Mouse (Mus musculus) CH12.LX (cell line): ENCODE data around the gene Xylt1. TPM values are rescaled to one million over a fixed set of nuclear protein-coding genes. Genes with fewer than 3 reads are reported as not detected.

Source experiments
- DNase-seq: peaks from one replicate; pipeline ENCODE4 v3.0.0-alpha.2; 2013; ENCODE audit errors: extremely low read depth
- H3K27ac ChIP-seq: 2 replicates; pipeline ENCODE4 v1.5.1; 2012; ENCODE audit warnings: low read depth, mild to moderate bottlenecking, control low read depth, moderate library complexity; ENCODE audit not compliant: insufficient read depth
- H3K27me3 ChIP-seq: replicated peaks from 2 replicates; pipeline ENCODE3; 2012; ENCODE audit warnings: inconsistent platforms
- H3K36me3 ChIP-seq, 2 experiments: replicated peaks in 1 of 2; 2 replicates each; pipeline versions ENCODE3 to v1.6.1; 2012; ENCODE audit warnings: inconsistent platforms in 1 of 2, low read length in 1 of 2, mild to moderate bottlenecking in 1 of 2, mixed read lengths in 1 of 2, moderate library complexity in 1 of 2; ENCODE audit not compliant: control insufficient read depth in 1 of 2, insufficient read depth in 1 of 2
- H3K4me1 ChIP-seq, 2 experiments: 2 replicates each; pipeline ENCODE4 v1.6.1; 2012; ENCODE audit warnings: inconsistent platforms in 1 of 2, moderate library complexity in 1 of 2; ENCODE audit not compliant: insufficient read depth in 2 of 2, control insufficient read depth in 1 of 2
- H3K4me2 ChIP-seq: 2 replicates; pipeline ENCODE4 v1.6.1; 2012; ENCODE audit warnings: low read depth, mild to moderate bottlenecking, control low read depth; ENCODE audit not compliant: poor library complexity, insufficient read depth, severe bottlenecking
- H3K4me3 ChIP-seq, 3 experiments: fragments of 150-350 bp in 1 of 3; sonication (generic) in 1 of 3; replicated peaks in 1 of 3; 2 replicates each; pipeline versions ENCODE3 to v1.5.1; 2011 to 2012; ENCODE audit warnings: low read depth in 2 of 3, low read length in 2 of 3, mild to moderate bottlenecking in 2 of 3, moderate library complexity in 2 of 3, control low read depth in 1 of 3, improper control_type of control experiment in 1 of 3, inconsistent platforms in 1 of 3, mixed read lengths in 1 of 3; ENCODE audit not compliant: poor library complexity in 1 of 3
- H3K79me2 ChIP-seq: replicated peaks from 2 replicates; pipeline ENCODE4 v1.6.1; 2012; ENCODE audit warnings: mild to moderate bottlenecking, moderate library complexity; ENCODE audit not compliant: control insufficient read depth, poor library complexity, insufficient read depth, severe bottlenecking; ENCODE audit errors: extremely low read depth
- H3K9ac ChIP-seq: 2 replicates; pipeline ENCODE4 v1.6.1; 2012; ENCODE audit warnings: low read depth, mild to moderate bottlenecking, control low read depth, moderate library complexity; ENCODE audit not compliant: insufficient read depth
- H3K9me3 ChIP-seq: replicated peaks from 2 replicates; pipeline ENCODE3; 2012; ENCODE audit warnings: low read length, inconsistent platforms, mixed read lengths
- BHLHE40 ChIP-seq: IDR thresholded peaks from 2 replicates; pipeline ENCODE4 v1.6.1; 2011; ENCODE audit warnings: mild to moderate bottlenecking, low read depth, low read length, improper control_type of control experiment
- CHD1 ChIP-seq: IDR thresholded peaks from 2 replicates; pipeline ENCODE4 v1.6.1; 2012; ENCODE audit warnings: low read depth, low read length, improper control_type of control experiment, inconsistent platforms
- ELF1 ChIP-seq: IDR thresholded peaks from 2 replicates; pipeline ENCODE4 v1.6.1; 2014; ENCODE audit warnings: low read depth, mild to moderate bottlenecking, inconsistent platforms, low read length, improper control_type of control experiment
- ETS1 ChIP-seq: conservative IDR thresholded peaks from 2 replicates; pipeline ENCODE4 v1.6.1; 2012; ENCODE audit warnings: low read depth, mild to moderate bottlenecking, inconsistent platforms, low read length, improper control_type of control experiment, moderate library complexity
- GABPA ChIP-seq: IDR thresholded peaks from 2 replicates; pipeline ENCODE4 v1.6.1; 2012; ENCODE audit warnings: low read depth, low read length, improper control_type of control experiment, inconsistent platforms; ENCODE audit not compliant: insufficient replicate concordance
- MXI1 ChIP-seq: IDR thresholded peaks from 2 replicates; pipeline ENCODE4 v1.6.1; 2011; ENCODE audit warnings: mild to moderate bottlenecking, low read depth, low read length, improper control_type of control experiment
- MYC ChIP-seq: IDR thresholded peaks from 2 replicates; pipeline ENCODE4 v1.6.1; 2011; ENCODE audit warnings: low read depth, mild to moderate bottlenecking, improper control_type of control experiment, low read length
- NELFE ChIP-seq: IDR thresholded peaks from 2 replicates; pipeline ENCODE4 v1.6.1; 2011; ENCODE audit warnings: low read depth, low read length, improper control_type of control experiment
- NRF1 ChIP-seq: IDR thresholded peaks from 2 replicates; pipeline ENCODE4 v1.6.1; 2014; ENCODE audit warnings: low read depth, mild to moderate bottlenecking, inconsistent platforms, low read length, improper control_type of control experiment, moderate library complexity
- POLR2A ChIP-seq: IDR thresholded peaks from 2 replicates; pipeline ENCODE4 v1.6.1; 2011; ENCODE audit warnings: low read depth, mild to moderate bottlenecking, improper control_type of control experiment, low read length
- SMC3 ChIP-seq: IDR thresholded peaks from 2 replicates; pipeline ENCODE4 v1.6.1; 2011; ENCODE audit warnings: low read depth, low read length, improper control_type of control experiment
- ZMIZ1 ChIP-seq: IDR thresholded peaks from 2 replicates; pipeline ENCODE4 v1.6.1; 2012; ENCODE audit warnings: low read depth, mild to moderate bottlenecking, inconsistent platforms, low read length, improper control_type of control experiment
- dilution Hi-C: fragments of 300-500 bp; cut with MboI; formaldehyde crosslinking; loops from 2 replicates; pipeline ENCODE4 v1.14.3; 2020; ENCODE audit warnings: low sequenced_read_pairs; ENCODE audit not compliant: extremely low pct_unique_long_range_greater_than_20kb, extremely low pct_ligation_motif_present
- in situ Hi-C: fragments of 300-500 bp; cut with MboI; formaldehyde crosslinking; loops from 3 replicates; pipeline ENCODE4 v1.14.3; 2019; ENCODE audit warnings: low sequenced_read_pairs, low pct_ligation_motif_present, low pct_unique_long_range_greater_than_20kb, mixed read lengths
- polyA plus RNA-seq: library from polyadenylated mRNA; unstranded; fragments of >175 nt; gene quantifications from 2 replicates; pipeline ENCODE4 v1.2.1, GENCODE M21; 2012; ENCODE audit warnings: low read depth; ENCODE audit not compliant: insufficient read length
- total RNA-seq, 2 experiments: library from RNA; depleted of rRNA; stranded (reverse); fragments of 300-350 nt in 1 of 2; fragments of >200 nt in 1 of 2; gene quantifications; 2 replicates each; pipeline ENCODE4 v1.2.3; 2012 to 2014

Xylt1 gene
- total and polyA plus RNA-seq, 3 experiments = 0.38 to 0.84 (median 0.38) TPM

GRCm38 (mm10) chr7:117495751-117496150 lies 115.0 kb downstream of the Xylt1 start:
- H3K79me2 ChIP-seq = no peaks in the 10 kb centered on the region
- H3K9ac ChIP-seq = no peak overlapping the region
- dilution Hi-C loops (no loop called here), in situ Hi-C loops (loop anchor here (25.0 kb wide), 1 partner anchor 617 kb away; the partner anchor contains the start of gene Rps15a)
- H3K36me3 ChIP-seq = no peaks in the 10 kb centered on the region
- peaks cover 6 to 11% of the 10 kb centered on the region in 2 experiments for H3K4me1 ChIP-seq
- DNase-seq = no peak
- TF ChIP-seq MYC (no peak), GABPA (no peak), POLR2A (no peak), ETS1 (no peak), NRF1 (no peak)
- no peak overlapping the region for H3K4me3 ChIP-seq
- H3K4me2 ChIP-seq = no peak overlapping the region
- no peaks in the 10 kb centered on the region for H3K9me3 ChIP-seq
- no peak overlapping the region for H3K27ac ChIP-seq
- H3K27me3 ChIP-seq = no peaks in the 10 kb centered on the region

- in situ Hi-C loops = loop anchor here (25.0 kb wide), 1 partner anchor 614 kb away; the partner anchor contains the start of gene Rps15a
- Histone ChIP-seq H3K9me3 (peaks cover 3% of the 10 kb centered on the region), H3K27ac (no peak overlapping the region), H3K27me3 (no peaks in the 10 kb centered on the region), H3K79me2 (no peaks in the 10 kb centered on the region), H3K36me3 (no peaks in the 10 kb centered on the region)
- no peak for TF ChIP-seq POLR2A
- TF ChIP-seq BHLHE40 = no peak
- TF ChIP-seq CHD1 = no peak
- TF ChIP-seq MXI1 = no peak
- TF ChIP-seq, all 38 proteins: peak for 0
- DNase-seq = no peak
- H3K9ac ChIP-seq = no peak overlapping the region
- no peaks in the 10 kb centered on the region for H3K4me1 ChIP-seq
- no peak overlapping the region for H3K4me3 ChIP-seq
- dilution Hi-C loops = no loop called here
- no peak overlapping the region for H3K4me2 ChIP-seq
Measured at GRCm38 (mm10) chr7:117498173-117498572, 117.4 kb downstream of the Xylt1 start.

GRCm38 (mm10) chr7:117501355-117502181 lies 120.8 kb downstream of the Xylt1 start:
- Histone ChIP-seq H3K4me3 (no peak overlapping the region), H3K4me2 (no peak overlapping the region), H3K27me3 (no peaks in the 10 kb centered on the region), H3K9ac (no peak overlapping the region), H3K36me3 (no peaks in the 10 kb centered on the region), H3K27ac (no peak overlapping the region), H3K79me2 (no peaks in the 10 kb centered on the region), H3K9me3 (peaks cover 3% of the 10 kb centered on the region), H3K4me1 (no peaks in the 10 kb centered on the region)
- dilution Hi-C loops (no loop called here), in situ Hi-C loops (no loop called here)
- DNase-seq = no peak
- no peak for TF ChIP-seq ETS1
- no peak for TF ChIP-seq ZMIZ1
- no peak for TF ChIP-seq NELFE
- TF ChIP-seq GABPA = no peak
- TF ChIP-seq ELF1 = no peak
- no peak for TF ChIP-seq SMC3
